Mouse (Mus musculus) embryonic facial prominence, embryonic 13.5 days (tissue): ENCODE measurements around the gene Rbm47. TPM values are rescaled to one million over a fixed set of nuclear protein-coding genes. Genes with fewer than 3 reads are reported as not detected.
"Not testable (repeated sequence)": the region's sequence is repeated elsewhere in the genome, so short reads cannot be mapped to it uniquely, and the experiment has no call there.

Experiments
- ATAC-seq: fragments of 200-750 bp; cut with Nextera tagmentation; 2 replicates; pipeline ENCODE4 v1.8.0; 2017; ENCODE audit warnings: low read depth; ENCODE audit not compliant: insufficient number of reproducible peaks, insufficient read depth, low FRiP score, low TSS enrichment
- H3K27ac ChIP-seq: fragments of 300-500 bp; sonication (generic); 2 replicates; pipeline ENCODE4 v1.5.1; 2015; ENCODE audit warnings: moderate library complexity, mild to moderate bottlenecking, inconsistent platforms
- H3K27me3 ChIP-seq: fragments of 300-500 bp; sonication (generic); 2 replicates; pipeline ENCODE4 v1.6.1; 2015; ENCODE audit warnings: mild to moderate bottlenecking, inconsistent platforms
- H3K36me3 ChIP-seq: fragments of 300-500 bp; sonication (generic); 2 replicates; pipeline ENCODE4 v1.6.1; 2015; ENCODE audit warnings: mild to moderate bottlenecking, inconsistent platforms
- H3K4me1 ChIP-seq: fragments of 300-500 bp; sonication (generic); 2 replicates; pipeline ENCODE4 v1.6.1; 2015; ENCODE audit warnings: inconsistent platforms
- H3K4me2 ChIP-seq: fragments of 300-500 bp; sonication (generic); 2 replicates; pipeline ENCODE4 v1.6.1; 2015; ENCODE audit warnings: moderate library complexity, mild to moderate bottlenecking, inconsistent platforms
- H3K4me3 ChIP-seq: fragments of 300-500 bp; sonication (generic); 2 replicates; pipeline ENCODE4 v1.5.1; 2015; ENCODE audit warnings: mild to moderate bottlenecking, inconsistent platforms
- H3K9ac ChIP-seq: fragments of 300-500 bp; sonication (generic); 2 replicates; pipeline ENCODE4 v1.6.1; 2015; ENCODE audit warnings: mild to moderate bottlenecking, inconsistent platforms
- H3K9me3 ChIP-seq: fragments of 300-500 bp; sonication (generic); 2 replicates; pipeline ENCODE4 v1.6.1; 2016; ENCODE audit warnings: inconsistent platforms
- WGBS: fragments of 180-500 bp; shearing (Covaris S2); methylation state at CpG from one replicate; pipeline ENCODE4 v1.1.7; 2015; ENCODE audit warnings: mixed read lengths; 5-methylcytosine and 5-hydroxymethylcytosine counted together
- polyA plus RNA-seq: library from polyadenylated mRNA; unstranded; fragments of >200 nt; fragmentation: Nextera tagmentation; extraction: Ambion mirVana; gene quantifications from 2 replicates; pipeline ENCODE4 v1.2.1, GENCODE M21; 2015

The Rbm47 gene
- polyA plus RNA-seq, 1 experiment from 2014 or later: 6.8 TPM

- no peak within 1 kb of the TSS for H3K9ac ChIP-seq
- H3K27me3 ChIP-seq: no peaks in the 10 kb centered on the region
- H3K4me2 ChIP-seq: no peak within 1 kb of the TSS
- H3K9me3 ChIP-seq: no peaks in the 10 kb centered on the region
- H3K4me1 ChIP-seq: peaks cover 10% of the 10 kb centered on the region; the same call in 1 of the 2 replicates
- no peak within 1 kb of the TSS for H3K4me3 ChIP-seq
- H3K36me3 ChIP-seq: no peaks in the 10 kb centered on the region
- 59% methylated on average over 14 of the region's 14 CpGs for WGBS
- no peak within 1 kb of the TSS for H3K27ac ChIP-seq
- no peak for ATAC-seq
These were observed 168.6 kb downstream of the Rbm47 start, which contains the start of gene 9130230L23Rik for GRCm38 (mm10) chr5:66004134-66004925. Gene 9130230L23Rik, minus strand, starts transcription at chr5:66004285.

- no peaks in the 10 kb centered on the region for H3K36me3 ChIP-seq
- no peak overlapping the region for H3K9ac ChIP-seq
- H3K4me3 ChIP-seq: no peak overlapping the region
- no peaks in the 10 kb centered on the region for H3K9me3 ChIP-seq
- no peak overlapping the region for H3K4me2 ChIP-seq
- H3K4me1 ChIP-seq: peaks cover 10% of the 10 kb centered on the region; the same call in 1 of the 2 replicates
- ATAC-seq: no peak
- WGBS: 65% methylated on average over 5 of the region's 5 CpGs
- H3K27ac ChIP-seq: no peak overlapping the region
- no peaks in the 10 kb centered on the region for H3K27me3 ChIP-seq
These were observed 171.7 kb downstream of the Rbm47 start for GRCm38 (mm10) chr5:66001232-66001631.

- H3K36me3 ChIP-seq: no peaks in the 10 kb centered on the region
- WGBS: 49% methylated on average over 6 of the region's 6 CpGs
These were observed 172.3 kb downstream of the Rbm47 start for GRCm38 (mm10) chr5:66000567-66001125.

GRCm38 (mm10) chr5:66000074-66000473 is 172.8 kb downstream of the Rbm47 start:
- WGBS: 52% methylated on average over 7 of the region's 7 CpGs
- H3K4me1 ChIP-seq: peaks cover 10% of the 10 kb centered on the region; the same call in 1 of the 2 replicates
- H3K9ac ChIP-seq: no peak overlapping the region
- no peak overlapping the region for H3K4me3 ChIP-seq
- no peak overlapping the region for H3K4me2 ChIP-seq
- no peaks in the 10 kb centered on the region for H3K27me3 ChIP-seq
- no peaks in the 10 kb centered on the region for H3K9me3 ChIP-seq
- ATAC-seq: no peak
- H3K27ac ChIP-seq: no peak overlapping the region
- no peaks in the 10 kb centered on the region for H3K36me3 ChIP-seq

More at GRCm38 (mm10) chr5:66000567-66001125, 172.3 kb downstream of the Rbm47 start:
- Histone ChIP-seq H3K4me3 (no peak overlapping the region), H3K4me1 (peaks cover 10% of the 10 kb centered on the region; the same call in 1 of the 2 replicates), H3K9ac (no peak overlapping the region), H3K4me2 (no peak overlapping the region), H3K27ac (no peak overlapping the region), H3K9me3 (no peaks in the 10 kb centered on the region), H3K27me3 (no peaks in the 10 kb centered on the region)
- ATAC-seq: no peak

- H3K36me3 ChIP-seq: no peaks in the 10 kb centered on the region
- WGBS: 90% methylated on average over 7 of the region's 7 CpGs
- H3K27ac ChIP-seq: no peak overlapping the region
- H3K4me1 ChIP-seq: peaks cover 10% of the 10 kb centered on the region; the same call in 1 of the 2 replicates
- ATAC-seq: no peak
- no peak overlapping the region for H3K4me3 ChIP-seq
- no peak overlapping the region for H3K9ac ChIP-seq
- no peaks in the 10 kb centered on the region for H3K27me3 ChIP-seq
- H3K9me3 ChIP-seq: no peaks in the 10 kb centered on the region
- H3K4me2 ChIP-seq: no peak overlapping the region
These were observed 173.8 kb downstream of the Rbm47 start for GRCm38 (mm10) chr5:65999106-65999505.

- Histone ChIP-seq H3K9ac (no peak overlapping the region), H3K4me2 (no peak overlapping the region), H3K27me3 (no peaks in the 10 kb centered on the region), H3K4me3 (no peak overlapping the region), H3K4me1 (peaks cover 10% of the 10 kb centered on the region; the same call in 1 of the 2 replicates), H3K36me3 (no peaks in the 10 kb centered on the region), H3K27ac (no peak overlapping the region), H3K9me3 (no peaks in the 10 kb centered on the region)
- no peak for ATAC-seq
These were observed 175.1 kb downstream of the Rbm47 start for GRCm38 (mm10) chr5:65997813-65998212.

GRCm38 (mm10) chr5:65994643-65995042 is 178.3 kb downstream of the Rbm47 start:
- Histone ChIP-seq H3K9me3 (no peaks in the 10 kb centered on the region), H3K27ac (no peak overlapping the region), H3K36me3 (no peaks in the 10 kb centered on the region), H3K27me3 (no peaks in the 10 kb centered on the region), H3K4me2 (no peak overlapping the region), H3K4me3 (no peak overlapping the region), H3K4me1 (no peaks in the 10 kb centered on the region; the same call in 1 of the 2 replicates), H3K9ac (no peak overlapping the region)
- WGBS: 74% methylated on average over 6 of the region's 6 CpGs
- no peak for ATAC-seq

GRCm38 (mm10) chr5:65991191-65991590 is 181.7 kb downstream of the Rbm47 start:
- Histone ChIP-seq H3K9ac (no peak overlapping the region), H3K27ac (no peak overlapping the region), H3K27me3 (no peaks in the 10 kb centered on the region), H3K4me2 (no peak overlapping the region), H3K4me1 (no peaks in the 10 kb centered on the region), H3K4me3 (no peak overlapping the region), H3K36me3 (no peaks in the 10 kb centered on the region), H3K9me3 (no peaks in the 10 kb centered on the region)
- ATAC-seq: no peak
- WGBS: 83% methylated on average over 2 of the region's 2 CpGs

- WGBS: 76% methylated on average over 3 of the region's 3 CpGs
These were observed 185.9 kb downstream of the Rbm47 start for GRCm38 (mm10) chr5:65987004-65987403.

GRCm38 (mm10) chr5:65986426-65986825 is 186.5 kb downstream of the Rbm47 start:
- H3K27ac ChIP-seq: no peak overlapping the region
- H3K36me3 ChIP-seq: no peaks in the 10 kb centered on the region
- no peaks in the 10 kb centered on the region for H3K27me3 ChIP-seq
- no peak for ATAC-seq
- H3K4me3 ChIP-seq: no peak overlapping the region
- H3K9me3 ChIP-seq: no peaks in the 10 kb centered on the region
- WGBS: 91% methylated on average over 5 of the region's 5 CpGs
- H3K9ac ChIP-seq: no peak overlapping the region
- H3K4me1 ChIP-seq: no peaks in the 10 kb centered on the region
- no peak overlapping the region for H3K4me2 ChIP-seq

More at GRCm38 (mm10) chr5:65987004-65987403, 185.9 kb downstream of the Rbm47 start:
- H3K9me3 ChIP-seq, H3K4me2 ChIP-seq, H3K9ac ChIP-seq, H3K27ac ChIP-seq, ATAC-seq, H3K36me3 ChIP-seq, H3K27me3 ChIP-seq, H3K4me3 ChIP-seq, H3K4me1 ChIP-seq: not testable (repeated sequence)

- H3K9ac ChIP-seq: no peak overlapping the region
These were observed 197.2 kb downstream of the Rbm47 start for GRCm38 (mm10) chr5:65975731-65976130.

GRCm38 (mm10) chr5:65973189-65973588 is 199.7 kb downstream of the Rbm47 start:
- Histone ChIP-seq H3K9ac (no peak overlapping the region), H3K27me3 (no peaks in the 10 kb centered on the region), H3K4me1 (no peaks in the 10 kb centered on the region), H3K4me3 (no peak overlapping the region), H3K27ac (no peak overlapping the region), H3K36me3 (no peaks in the 10 kb centered on the region), H3K9me3 (no peaks in the 10 kb centered on the region), H3K4me2 (no peak overlapping the region)
- 67% methylated on average over 2 of the region's 2 CpGs for WGBS
- no peak for ATAC-seq

More at GRCm38 (mm10) chr5:65975731-65976130, 197.2 kb downstream of the Rbm47 start:
- H3K27ac ChIP-seq: no peak overlapping the region
- H3K9me3 ChIP-seq: no peaks in the 10 kb centered on the region
- H3K4me2 ChIP-seq: no peak overlapping the region
- no peak for ATAC-seq
- no peaks in the 10 kb centered on the region for H3K4me1 ChIP-seq
- H3K36me3 ChIP-seq: no peaks in the 10 kb centered on the region
- no peaks in the 10 kb centered on the region for H3K27me3 ChIP-seq
- WGBS: 92% methylated on average over 13 of the region's 13 CpGs
- no peak overlapping the region for H3K4me3 ChIP-seq
